Mouse (Mus musculus) small intestine, adult 2 months (tissue): ENCODE results near the gene Map3k11.

Experiments used
- CTCF ChIP-seq: fragments of 200-500 bp; IDR thresholded peaks from 2 replicates; pipeline ENCODE4 v1.5.1; 2012; ENCODE audit warnings: low read depth, mild to moderate bottlenecking, control low read depth, inconsistent platforms, low read length, moderate library complexity, mixed read lengths; ENCODE audit not compliant: insufficient replicate concordance, insufficient read length; ENCODE audit errors: extremely low read depth
- POLR2A ChIP-seq: fragments of 200-500 bp; IDR thresholded peaks from 2 replicates; pipeline ENCODE4 v1.6.1; 2012; ENCODE audit warnings: low read depth, mild to moderate bottlenecking, control low read depth, inconsistent platforms, low read length, moderate library complexity

DNA sequence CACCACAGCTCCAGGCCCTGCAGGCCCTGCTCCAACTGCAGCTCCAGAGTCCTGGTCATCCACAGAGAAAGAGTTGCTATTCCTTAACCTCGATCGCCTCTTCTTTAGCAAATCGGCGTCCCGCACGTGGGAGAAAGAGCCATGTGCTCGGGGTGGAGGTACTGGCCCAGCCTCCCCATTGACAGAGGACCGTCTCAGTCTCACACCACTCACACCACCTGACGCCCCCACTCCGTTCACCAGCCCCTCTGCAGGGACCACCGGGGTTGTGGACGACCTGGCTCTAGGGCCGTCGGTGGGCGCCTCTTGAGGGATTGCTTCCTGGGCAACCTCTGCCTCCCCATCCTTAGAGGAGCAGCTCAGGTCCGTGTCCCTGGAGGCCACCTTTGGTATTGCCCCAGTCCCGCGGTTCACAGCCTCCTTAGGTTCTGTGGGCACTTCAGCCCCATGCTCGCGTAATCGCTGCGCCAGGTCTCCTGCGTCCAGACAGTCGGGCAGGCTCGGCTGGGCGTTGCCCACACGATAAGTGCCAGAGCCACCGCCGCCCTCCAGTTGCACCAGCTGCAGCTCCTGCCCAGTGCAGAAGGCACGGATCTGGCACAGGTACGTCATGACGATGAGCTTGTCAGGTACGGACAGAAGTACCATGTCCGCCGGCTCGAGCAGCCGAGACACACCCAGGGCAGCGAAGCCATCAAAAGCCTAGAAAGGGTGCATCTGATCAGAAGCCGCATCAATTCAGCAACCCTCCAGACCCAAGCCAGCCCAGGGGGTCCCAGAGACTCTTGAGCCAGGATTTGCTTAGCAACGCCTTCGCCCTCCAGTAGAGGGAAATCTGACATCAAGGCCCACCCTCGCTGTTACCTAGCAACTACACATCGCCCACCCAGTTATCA is 27.5 kb downstream of the Map3k11 start:
- TF ChIP-seq POLR2A, result no peak
- TF ChIP-seq CTCF, result peak; percentile 23; the same call in 1 of the 2 replicates
